Mouse (Mus musculus) hindbrain, embryonic 10.5 days (tissue): ENCODE measurements around the gene Banf1. TPM values are rescaled to one million over a fixed set of nuclear protein-coding genes. Genes with fewer than 3 reads are reported as not detected.

Experiments
- DNase-seq: peaks from one replicate; pipeline ENCODE4 v3.0.0-alpha.2; 2017; ENCODE audit warnings: low spot score
- H3K27ac ChIP-seq: fragments of 300-500 bp; sonication (generic); 2 replicates; pipeline ENCODE4 v1.5.1; 2016; ENCODE audit warnings: mild to moderate bottlenecking, moderate library complexity
- H3K27me3 ChIP-seq: fragments of 300-500 bp; sonication (generic); 2 replicates; pipeline ENCODE4 v1.6.1; 2016; ENCODE audit warnings: mild to moderate bottlenecking; ENCODE audit not compliant: poor library complexity, insufficient read depth, severe bottlenecking
- H3K36me3 ChIP-seq: fragments of 300-500 bp; sonication (generic); 2 replicates; pipeline ENCODE4 v1.6.1; 2016; ENCODE audit warnings: mild to moderate bottlenecking, moderate library complexity
- H3K4me1 ChIP-seq: fragments of 300-500 bp; sonication (generic); replicated peaks from 2 replicates; pipeline ENCODE4 v1.6.1; 2016; ENCODE audit warnings: mild to moderate bottlenecking
- H3K4me3 ChIP-seq: fragments of 300-500 bp; sonication (generic); 2 replicates; pipeline ENCODE4 v1.5.1; 2016; ENCODE audit warnings: mild to moderate bottlenecking, moderate library complexity
- H3K9me3 ChIP-seq: fragments of 300-500 bp; sonication (generic); 2 replicates; pipeline ENCODE4 v1.6.1; 2016; ENCODE audit warnings: mild to moderate bottlenecking, moderate library complexity
- WGBS: fragments of 180-500 bp; shearing (Covaris S2); methylation state at CpG from one replicate; pipeline ENCODE4 v1.1.7; 2016; 5-methylcytosine and 5-hydroxymethylcytosine counted together
- polyA plus RNA-seq: library from polyadenylated mRNA; unstranded; fragments of >200 nt; fragmentation: Nextera tagmentation; extraction: Ambion mirVana; gene quantifications from 2 replicates; pipeline ENCODE4 v1.2.1, GENCODE M21; 2016

Gene Banf1
- polyA plus RNA-seq, 1 experiment from 2014 or later: 539 TPM

DNA sequence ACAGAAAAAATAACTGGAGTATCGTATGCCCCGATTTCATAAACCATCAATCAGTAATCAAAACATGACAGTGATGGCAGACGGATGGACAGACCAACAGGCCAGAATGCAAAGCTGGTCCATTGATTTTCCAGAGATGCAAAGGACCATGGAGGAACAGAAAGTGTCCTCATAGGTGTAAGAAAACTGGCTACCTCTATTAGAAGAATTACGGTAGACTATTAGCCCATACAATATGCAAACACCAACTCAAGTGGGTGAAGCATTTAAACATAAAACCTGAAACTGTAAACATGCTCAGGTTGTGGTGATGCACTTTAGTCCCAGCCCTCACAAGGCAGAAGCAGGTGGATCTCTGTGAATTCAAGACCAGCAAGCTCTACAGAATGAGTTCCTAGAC lies 28.4 kb upstream of the Banf1 start:
- H3K4me3 ChIP-seq: no peak overlapping the region
- DNase-seq: no peak
- no peaks in the 10 kb centered on the region for H3K36me3 ChIP-seq
- H3K27ac ChIP-seq: no peak overlapping the region
- no peaks in the 10 kb centered on the region for H3K9me3 ChIP-seq
- peaks cover 5% of the 10 kb centered on the region for H3K4me1 ChIP-seq
- 66% methylated on average over 4 of the region's 4 CpGs for WGBS
- H3K27me3 ChIP-seq: no peaks in the 10 kb centered on the region

- WGBS: 53% methylated on average over 10 of the region's 10 CpGs
- no peak overlapping the region for H3K27ac ChIP-seq
- DNase-seq: no peak
- no peaks in the 10 kb centered on the region for H3K36me3 ChIP-seq
- no peaks in the 10 kb centered on the region for H3K9me3 ChIP-seq
- no peak overlapping the region; the same call in 1 of the 2 replicates for H3K4me3 ChIP-seq
- no peaks in the 10 kb centered on the region for H3K27me3 ChIP-seq
- H3K4me1 ChIP-seq: peaks cover 17% of the 10 kb centered on the region
Observed at GRCm38 (mm10) chr19:5394168-5394567, 27.2 kb upstream of the Banf1 start.

- Histone ChIP-seq H3K36me3 (no peaks in the 10 kb centered on the region), H3K27ac (no peak overlapping the region), H3K27me3 (no peaks in the 10 kb centered on the region), H3K9me3 (no peaks in the 10 kb centered on the region), H3K4me3 (no peak overlapping the region), H3K4me1 (peaks cover 24% of the 10 kb centered on the region)
- WGBS: 79% methylated on average over 4 of the region's 4 CpGs
- no peak for DNase-seq
Observed at GRCm38 (mm10) chr19:5392892-5393291, 25.9 kb upstream of the Banf1 start.

DNA sequence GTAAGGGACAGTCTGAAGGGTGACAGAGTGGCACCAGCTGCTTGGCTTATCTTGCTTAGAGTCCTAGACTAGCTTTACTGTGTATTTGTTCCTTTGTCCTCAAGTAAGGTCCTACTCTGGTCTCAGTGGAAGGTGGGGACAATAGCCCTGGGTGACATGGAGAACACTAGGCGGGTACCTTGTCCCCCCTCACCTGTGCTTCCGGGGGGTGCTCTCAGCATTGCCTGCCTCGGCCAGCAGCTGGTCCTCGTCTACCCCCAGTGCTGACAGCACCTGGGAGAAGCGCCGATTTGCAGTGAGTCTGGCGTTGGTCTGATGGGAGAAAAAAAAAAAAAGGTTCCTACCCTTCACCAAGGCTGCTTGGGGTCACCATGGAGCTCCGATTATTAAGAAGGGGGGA lies 23.4 kb upstream of the Banf1 start:
- 89% methylated on average over 8 of the region's 8 CpGs for WGBS
- H3K9me3 ChIP-seq: no peaks in the 10 kb centered on the region
- peak overlapping the region; percentile 100; the same call in 1 of the 2 replicates for H3K4me3 ChIP-seq
- H3K27me3 ChIP-seq: no peaks in the 10 kb centered on the region
- H3K4me1 ChIP-seq: peaks cover 41% of the 10 kb centered on the region
- DNase-seq: no peak
- peaks cover 10% of the 10 kb centered on the region for H3K36me3 ChIP-seq
- peak overlapping the region; percentile 93; the same call in 1 of the 2 replicates for H3K27ac ChIP-seq

DNA sequence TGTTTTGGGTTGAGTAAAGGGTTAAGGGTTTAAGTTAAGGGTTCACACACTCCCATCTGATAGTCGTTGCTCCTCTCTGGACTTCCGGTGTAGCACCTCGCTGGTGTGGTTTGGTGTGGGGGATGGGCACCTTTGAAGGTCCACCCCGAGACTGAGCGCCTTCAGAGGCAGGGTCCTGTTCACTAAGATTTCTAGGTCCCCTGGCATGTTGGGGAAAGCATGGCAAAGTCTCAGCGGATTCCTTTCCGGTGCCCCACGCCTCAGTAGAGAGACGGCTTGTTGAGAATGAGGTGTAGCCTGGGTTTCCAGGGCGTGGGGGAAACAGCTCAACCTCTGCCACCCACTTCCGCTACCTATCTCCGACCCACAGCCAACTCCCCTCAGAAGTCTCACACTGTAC lies 22.7 kb upstream of the Banf1 start:
- Histone ChIP-seq H3K36me3 (peaks cover 18% of the 10 kb centered on the region), H3K27ac (peak overlapping the region; percentile 93), H3K27me3 (no peaks in the 10 kb centered on the region), H3K4me1 (peaks cover 41% of the 10 kb centered on the region), H3K4me3 (peak overlapping the region; percentile 100), H3K9me3 (no peaks in the 10 kb centered on the region)
- DNase-seq: no peak
- 50% methylated on average over 12 of the region's 12 CpGs for WGBS

GRCm38 (mm10) chr19:5388588-5389242 lies 21.7 kb upstream of the Banf1 start, which contains the start of gene Sart1:
Sart1 (minus strand) TSS chr19:5388703.
- Histone ChIP-seq H3K4me3 (peak within 1 kb of the TSS; percentile 100), H3K27ac (peak within 1 kb of the TSS; percentile 93), H3K9me3 (no peaks in the 10 kb centered on the region), H3K36me3 (peaks cover 27% of the 10 kb centered on the region), H3K4me1 (peaks cover 39% of the 10 kb centered on the region), H3K27me3 (no peaks in the 10 kb centered on the region)
- DNase-seq: peak; percentile 95
- WGBS: 3% methylated on average over 43 of the region's 43 CpGs

DNA sequence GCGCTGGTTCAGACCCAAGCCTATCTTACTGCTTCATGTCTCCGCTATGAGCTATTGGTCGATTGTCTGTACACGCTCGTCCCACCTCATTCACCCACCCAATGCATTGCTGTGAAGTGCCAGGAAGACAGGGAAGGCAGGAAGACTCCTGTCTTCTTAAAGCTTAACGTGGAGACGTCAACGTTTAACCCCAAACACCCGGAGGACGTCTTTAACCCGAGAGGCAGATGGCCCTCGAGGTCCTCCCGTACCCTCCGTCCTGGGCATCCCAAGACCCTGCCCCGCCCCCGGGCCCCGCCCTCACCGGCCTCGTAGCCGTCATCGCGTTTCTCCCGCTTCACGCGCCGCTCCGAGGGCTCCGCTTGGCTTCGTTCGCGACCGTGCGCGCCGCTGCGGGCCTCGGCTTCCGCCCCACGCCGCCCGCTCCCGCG lies 21.1 kb upstream of the Banf1 start:
- Histone ChIP-seq H3K4me3 (peak overlapping the region; percentile 100), H3K27me3 (no peaks in the 10 kb centered on the region), H3K4me1 (peaks cover 39% of the 10 kb centered on the region), H3K36me3 (peaks cover 34% of the 10 kb centered on the region), H3K9me3 (no peaks in the 10 kb centered on the region), H3K27ac (peak overlapping the region; percentile 93)
- DNase-seq: no peak
- under 1% methylated on average over 43 of the region's 43 CpGs for WGBS

- H3K36me3 ChIP-seq: peaks cover 67% of the 10 kb centered on the region
- WGBS: 92% methylated on average over 8 of the region's 8 CpGs
Observed at GRCm38 (mm10) chr19:5384715-5385114, 17.7 kb upstream of the Banf1 start.

DNA sequence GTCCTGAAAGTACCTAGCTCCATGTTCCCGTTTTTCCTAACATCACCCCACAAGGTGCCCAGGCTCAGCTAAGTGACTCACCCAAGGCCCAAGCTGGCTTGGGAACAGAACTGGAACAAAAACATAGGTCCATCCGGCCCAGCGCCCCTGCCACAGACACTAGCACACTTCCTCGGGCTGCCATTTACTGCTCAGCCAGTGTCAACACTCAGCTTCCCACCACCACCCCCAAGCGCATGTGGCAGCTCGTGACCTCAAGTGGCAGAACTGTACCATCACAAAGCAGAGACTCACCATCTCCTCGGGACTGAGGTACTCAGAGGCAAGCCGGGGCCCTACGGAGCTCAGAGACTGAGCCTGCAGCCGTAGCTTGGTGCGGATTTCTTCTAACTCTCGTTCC lies 16.4 kb upstream of the Banf1 start:
- no peak for DNase-seq
- H3K27me3 ChIP-seq: no peaks in the 10 kb centered on the region
- peaks cover 21% of the 10 kb centered on the region for H3K4me1 ChIP-seq
- H3K36me3 ChIP-seq: peaks cover 81% of the 10 kb centered on the region
- 94% methylated on average over 12 of the region's 12 CpGs for WGBS
- no peak overlapping the region for H3K27ac ChIP-seq
- H3K9me3 ChIP-seq: no peaks in the 10 kb centered on the region
- no peak overlapping the region for H3K4me3 ChIP-seq

More at GRCm38 (mm10) chr19:5384715-5385114, 17.7 kb upstream of the Banf1 start:
- H3K9me3 ChIP-seq: no peaks in the 10 kb centered on the region
- DNase-seq: no peak
- no peaks in the 10 kb centered on the region for H3K27me3 ChIP-seq
- H3K27ac ChIP-seq: no peak overlapping the region
- no peak overlapping the region for H3K4me3 ChIP-seq
- peaks cover 30% of the 10 kb centered on the region for H3K4me1 ChIP-seq

DNA sequence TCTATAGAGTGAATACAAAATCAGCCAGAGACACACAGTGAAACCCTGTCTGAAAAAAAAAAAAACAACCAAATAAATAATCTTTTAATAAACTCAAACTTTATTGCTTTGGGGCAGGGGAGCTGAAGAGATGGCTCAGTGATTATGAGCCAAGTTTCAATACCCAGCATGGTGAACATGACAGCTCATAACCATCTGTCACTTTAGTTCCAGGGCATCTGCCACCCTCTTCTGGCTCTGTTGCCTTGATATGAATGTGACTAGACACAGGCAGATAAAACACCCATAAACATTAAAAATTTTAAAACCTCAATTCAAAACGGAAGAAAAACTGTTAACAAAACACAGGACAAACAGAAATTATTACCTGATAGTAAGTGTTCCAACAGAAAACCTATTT lies 10.5 kb upstream of the Banf1 start:
- no peaks in the 10 kb centered on the region for H3K27me3 ChIP-seq
- no peak overlapping the region for H3K4me3 ChIP-seq
- WGBS: 96% methylated on average over 1 of the region's 1 CpGs
- H3K9me3 ChIP-seq: no peaks in the 10 kb centered on the region
- no peak overlapping the region for H3K27ac ChIP-seq
- no peaks in the 10 kb centered on the region for H3K4me1 ChIP-seq
- H3K36me3 ChIP-seq: peaks cover 92% of the 10 kb centered on the region
- DNase-seq: no peak

GRCm38 (mm10) chr19:5374748-5375147 lies 7.8 kb upstream of the Banf1 start:
- H3K27ac ChIP-seq: no peak overlapping the region
- H3K4me3 ChIP-seq: no peak overlapping the region
- DNase-seq: no peak
- H3K4me1 ChIP-seq: no peaks in the 10 kb centered on the region
- H3K36me3 ChIP-seq: peaks cover 92% of the 10 kb centered on the region
- 84% methylated on average over 4 of the region's 4 CpGs for WGBS
- no peaks in the 10 kb centered on the region for H3K27me3 ChIP-seq
- 0 out of 2 replicates have a peak, but pooled peaks cover 2% of the 10 kb centered on the region for H3K9me3 ChIP-seq

DNA sequence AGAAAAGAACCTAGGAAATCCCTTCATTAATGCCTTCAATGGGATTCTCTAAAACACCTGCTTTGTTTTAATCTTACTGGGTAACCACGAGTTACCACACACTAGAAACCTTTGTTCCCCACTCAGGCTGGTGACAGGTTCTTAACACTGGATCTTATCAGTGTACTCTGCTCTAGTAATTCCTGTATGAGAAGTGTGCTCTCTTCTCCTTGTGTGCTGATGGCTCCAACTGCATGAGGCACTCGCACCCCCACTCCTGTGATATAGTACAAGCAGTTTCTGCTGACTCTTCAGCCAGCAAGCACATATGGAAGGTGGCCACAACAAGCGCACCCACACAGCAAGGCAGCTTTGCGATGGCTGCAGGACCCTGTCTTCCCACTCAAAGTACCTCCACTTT lies 7.2 kb upstream of the Banf1 start:
- Histone ChIP-seq H3K36me3 (peaks cover 92% of the 10 kb centered on the region), H3K4me3 (no peak overlapping the region), H3K27me3 (no peaks in the 10 kb centered on the region), H3K4me1 (no peaks in the 10 kb centered on the region), H3K9me3 (0 out of 2 replicates have a peak, but pooled peaks cover 2% of the 10 kb centered on the region), H3K27ac (no peak overlapping the region)
- no peak for DNase-seq
- 86% methylated on average over 4 of the region's 4 CpGs for WGBS

- H3K4me1 ChIP-seq: peaks cover 9% of the 10 kb centered on the region
- H3K36me3 ChIP-seq: peaks cover 91% of the 10 kb centered on the region
- no peak overlapping the region for H3K27ac ChIP-seq
- 94% methylated on average over 7 of the region's 7 CpGs for WGBS
- peak overlapping the region; percentile 11; the same call in 1 of the 2 replicates for H3K4me3 ChIP-seq
- no peaks in the 10 kb centered on the region for H3K27me3 ChIP-seq
- DNase-seq: no peak
- H3K9me3 ChIP-seq: 0 out of 2 replicates have a peak, but pooled peaks cover 2% of the 10 kb centered on the region
Observed at GRCm38 (mm10) chr19:5372724-5373123, 5.8 kb upstream of the Banf1 start.
